Mouse (Mus musculus) spleen, postnatal 36 days (tissue): Measurements from ENCODE around the gene Rfx5.
"Not testable (repeated sequence)": the region's sequence is repeated elsewhere in the genome, so short reads cannot be mapped to it uniquely, and the experiment has no call there.

Experiments used
- DNase-seq, 2 experiments: peaks; one replicate each; pipeline ENCODE4 v3.0.0; 2022; ENCODE audit warnings: low spot score in 2 of 2, mixed read lengths in 1 of 2

Rfx5 gene

DNA sequence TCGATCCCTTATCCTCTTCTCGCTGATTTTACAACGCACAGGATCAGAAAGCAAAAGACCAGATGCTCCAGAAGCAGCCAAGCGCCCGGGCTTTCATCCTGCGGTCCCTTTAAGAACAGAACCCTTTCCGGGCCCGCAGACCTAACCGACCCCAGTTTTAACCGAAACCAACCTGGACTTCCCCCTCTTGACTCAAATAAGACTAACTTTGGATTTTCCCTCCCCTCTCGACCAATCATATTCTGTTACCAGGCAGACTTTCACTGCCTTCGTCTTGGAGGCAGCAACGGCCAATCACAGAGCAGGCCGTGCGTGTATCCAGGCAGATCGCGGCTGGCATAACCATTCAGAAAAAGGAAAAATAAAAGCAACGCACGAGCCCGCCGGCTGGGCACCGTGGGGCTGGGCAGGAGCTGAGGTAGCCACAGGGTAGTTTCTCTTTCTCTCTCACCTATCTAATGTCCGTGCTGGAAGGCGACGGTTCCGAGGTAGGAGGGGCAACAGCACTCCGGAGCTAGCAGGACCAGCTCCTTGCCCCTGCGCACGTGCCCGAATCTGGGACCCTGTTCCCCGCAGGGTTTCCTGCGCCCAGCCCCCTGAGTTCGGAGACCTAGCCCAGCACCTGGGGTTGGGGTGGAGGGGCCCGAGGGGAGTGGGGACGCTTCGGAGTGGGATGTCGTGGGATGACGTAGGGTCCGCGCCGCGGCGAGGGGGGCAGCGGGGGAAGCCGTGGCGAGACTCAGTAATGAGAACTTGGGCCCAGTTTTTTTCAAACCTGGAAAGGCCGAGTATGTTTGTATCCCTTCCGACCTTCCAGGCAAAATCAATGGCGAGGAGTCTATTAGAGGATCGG lies at the start of gene Rfx5:
Rfx5 (plus strand) TSS at position 312 of the 853 bp plus-strand sequence.
- peak; percentile 96 to 97 for DNase-seq

- not testable (repeated sequence) for DNase-seq
Observed at GRCm38 (mm10) chr3:94904759-94905158, 49.1 kb upstream of the Rfx5 start.

DNA sequence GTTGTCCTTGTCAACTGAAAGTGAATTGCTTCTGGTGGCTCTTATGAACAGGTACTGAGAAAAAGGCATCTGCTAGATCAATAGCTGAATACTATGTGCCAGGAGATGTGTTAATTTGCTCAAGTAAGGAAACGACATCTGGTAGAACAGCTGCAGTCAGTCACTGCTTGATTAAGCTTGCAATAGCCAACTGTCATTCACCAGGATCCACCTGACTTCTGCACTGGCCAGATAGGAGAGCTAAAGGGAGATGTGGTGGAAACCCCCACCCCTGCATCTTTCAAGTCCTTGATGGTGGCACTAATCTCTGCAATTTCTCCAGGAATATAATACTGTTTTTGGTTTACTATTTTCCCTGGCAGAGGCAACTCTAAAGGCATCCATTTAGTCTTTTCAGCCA lies 47.4 kb upstream of the Rfx5 start:
- DNase-seq: peak; percentile 6 to 37

GRCm38 (mm10) chr3:94911050-94911693 lies 42.7 kb upstream of the Rfx5 start:
- no peak for DNase-seq

- DNase-seq: no peak
Observed at GRCm38 (mm10) chr3:94913801-94914200, 40.1 kb upstream of the Rfx5 start.

DNA sequence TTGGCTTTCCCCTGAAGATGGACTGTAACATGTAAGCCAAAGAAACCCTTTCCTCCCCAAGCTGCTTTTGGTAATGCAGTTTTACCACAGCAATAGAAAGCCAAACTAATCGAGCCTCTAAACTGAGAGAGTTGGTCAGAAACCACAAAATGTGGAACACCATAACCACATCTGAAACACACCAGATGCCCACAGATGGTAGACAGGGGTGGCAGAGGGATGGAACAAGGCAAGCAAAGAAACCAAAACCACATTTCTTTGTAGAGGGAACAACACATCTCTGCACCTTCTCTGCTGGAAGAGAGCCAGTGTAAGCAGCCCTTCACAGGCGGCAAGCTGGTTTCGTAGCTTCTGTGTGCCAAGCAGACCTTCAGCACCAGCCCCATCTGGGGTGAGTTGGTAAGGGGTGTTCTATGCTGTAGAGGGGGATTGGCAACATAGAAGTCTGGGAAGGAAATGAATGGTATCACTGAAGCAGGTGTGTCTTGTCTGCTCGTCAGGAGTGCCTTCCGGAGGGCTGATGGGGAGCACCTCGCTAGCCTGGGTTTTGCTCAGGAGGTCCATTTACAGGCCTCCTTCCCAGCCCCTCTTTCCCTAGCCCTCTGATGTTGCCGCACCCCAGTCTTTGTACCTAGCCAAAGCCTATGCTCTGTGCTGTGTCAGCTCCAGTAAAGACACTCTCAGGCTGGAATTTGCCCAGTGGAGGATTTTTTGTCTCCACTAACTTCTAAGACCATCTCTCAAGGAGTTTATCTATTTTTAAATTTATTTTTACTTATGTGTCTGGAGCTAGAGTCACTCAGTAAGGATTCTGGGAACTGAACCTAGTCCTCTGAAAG lies 37.8 kb upstream of the Rfx5 start:
- no peak for DNase-seq

- peak; percentile 30 to 62 for DNase-seq
Observed at GRCm38 (mm10) chr3:94917816-94918361, 36.0 kb upstream of the Rfx5 start.

DNA sequence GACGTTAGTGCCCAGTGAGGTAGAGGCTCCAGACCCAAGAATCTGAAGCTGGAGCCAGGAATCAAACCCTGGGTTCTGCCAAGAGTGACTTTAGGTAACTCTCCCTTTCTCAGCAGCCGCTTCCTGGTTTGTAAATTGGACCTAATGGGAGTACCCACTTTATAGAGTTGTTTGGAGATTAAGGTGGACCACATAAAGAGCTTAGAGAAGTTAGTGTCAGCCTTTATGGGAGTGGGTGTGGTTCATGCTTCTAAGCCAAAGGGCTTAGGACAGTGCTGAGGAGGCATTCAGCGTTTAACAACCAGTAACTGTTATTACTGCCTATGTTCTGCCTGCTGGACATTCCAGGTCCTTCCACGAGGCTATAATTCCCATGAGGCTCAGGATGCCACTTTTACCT lies 35.0 kb upstream of the Rfx5 start:
- DNase-seq: no peak

- no peak for DNase-seq
Observed at GRCm38 (mm10) chr3:94921104-94921503, 32.8 kb upstream of the Rfx5 start.

DNA sequence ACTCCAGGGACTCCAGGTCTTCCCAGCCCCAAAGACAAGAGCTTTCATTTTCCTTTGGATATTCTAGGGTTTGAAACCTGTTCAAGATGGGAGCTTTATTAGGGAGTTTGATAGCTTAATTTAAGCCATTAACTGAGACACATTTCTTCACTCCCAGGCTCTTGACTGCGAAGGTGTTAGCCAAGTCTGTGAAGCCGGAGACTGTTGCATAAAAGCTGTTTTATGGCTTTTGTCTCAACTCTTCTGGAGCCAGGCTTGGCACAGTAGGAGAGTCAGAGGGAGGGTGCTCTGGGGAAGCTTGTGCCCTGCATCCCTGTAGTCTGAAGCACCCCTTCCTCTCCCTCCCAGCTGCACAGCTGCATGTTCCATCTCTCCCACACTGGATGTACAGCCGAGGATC lies 31.5 kb upstream of the Rfx5 start:
- no peak for DNase-seq

- DNase-seq: no peak
Observed at GRCm38 (mm10) chr3:94924688-94925087, 29.2 kb upstream of the Rfx5 start.

GRCm38 (mm10) chr3:94926301-94926736 lies 27.6 kb upstream of the Rfx5 start:
- DNase-seq: not testable (repeated sequence)

DNA sequence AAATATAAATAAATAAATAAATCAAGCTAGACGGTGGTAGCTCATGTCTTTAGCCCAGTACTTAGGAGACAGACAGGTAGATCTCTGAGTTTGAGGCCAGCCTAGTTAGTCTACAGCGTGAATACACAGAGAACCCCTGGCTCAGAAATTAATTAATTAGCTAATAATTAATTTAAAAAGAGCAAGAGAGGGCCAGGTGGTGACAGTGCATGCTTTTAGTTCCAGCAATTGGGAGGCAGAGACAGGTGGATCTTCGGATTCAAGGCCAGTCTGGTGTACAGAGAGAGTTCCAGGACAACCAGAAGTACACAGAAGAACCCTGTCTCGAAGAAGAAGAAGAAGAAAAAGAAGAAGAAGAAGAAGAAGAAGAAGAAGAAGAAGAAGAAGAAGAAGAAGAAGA lies 24.9 kb upstream of the Rfx5 start:
- not testable (repeated sequence) for DNase-seq

GRCm38 (mm10) chr3:94930386-94931266 lies 23.2 kb upstream of the Rfx5 start:
- not testable (repeated sequence) for DNase-seq

DNA sequence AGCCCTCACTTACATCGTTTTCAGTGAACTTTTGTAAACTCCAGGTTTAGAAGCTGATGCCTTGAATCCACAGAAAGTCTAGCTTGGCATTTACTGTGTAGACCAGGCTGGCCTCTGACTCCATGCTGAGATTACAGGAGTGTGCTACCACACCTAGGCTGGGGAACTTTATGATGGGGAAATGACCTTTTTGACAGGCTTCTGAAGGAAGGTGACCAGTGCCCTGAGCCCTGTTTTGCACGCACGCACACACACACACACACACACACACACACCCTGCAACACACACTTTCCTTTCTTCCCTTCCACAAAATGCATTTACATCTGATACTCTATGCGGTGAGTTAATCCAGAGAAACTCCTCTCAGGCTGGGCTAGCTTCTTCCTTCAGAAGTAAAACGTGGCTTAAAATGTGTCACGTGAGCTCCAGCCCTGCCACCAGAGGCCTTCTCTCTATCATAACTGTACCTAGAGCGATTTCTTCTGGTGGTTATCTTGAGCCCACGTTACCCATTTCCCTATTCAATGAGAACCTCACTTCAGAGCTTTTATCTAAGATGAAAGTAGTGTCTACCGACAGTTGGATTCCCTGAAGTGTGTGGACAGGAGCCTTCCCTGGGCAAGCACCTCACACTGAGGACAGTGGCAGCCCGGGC lies 22.3 kb upstream of the Rfx5 start:
- not testable (repeated sequence) for DNase-seq

GRCm38 (mm10) chr3:94932279-94932678 lies 21.6 kb upstream of the Rfx5 start:
- DNase-seq: not testable (repeated sequence)

DNA sequence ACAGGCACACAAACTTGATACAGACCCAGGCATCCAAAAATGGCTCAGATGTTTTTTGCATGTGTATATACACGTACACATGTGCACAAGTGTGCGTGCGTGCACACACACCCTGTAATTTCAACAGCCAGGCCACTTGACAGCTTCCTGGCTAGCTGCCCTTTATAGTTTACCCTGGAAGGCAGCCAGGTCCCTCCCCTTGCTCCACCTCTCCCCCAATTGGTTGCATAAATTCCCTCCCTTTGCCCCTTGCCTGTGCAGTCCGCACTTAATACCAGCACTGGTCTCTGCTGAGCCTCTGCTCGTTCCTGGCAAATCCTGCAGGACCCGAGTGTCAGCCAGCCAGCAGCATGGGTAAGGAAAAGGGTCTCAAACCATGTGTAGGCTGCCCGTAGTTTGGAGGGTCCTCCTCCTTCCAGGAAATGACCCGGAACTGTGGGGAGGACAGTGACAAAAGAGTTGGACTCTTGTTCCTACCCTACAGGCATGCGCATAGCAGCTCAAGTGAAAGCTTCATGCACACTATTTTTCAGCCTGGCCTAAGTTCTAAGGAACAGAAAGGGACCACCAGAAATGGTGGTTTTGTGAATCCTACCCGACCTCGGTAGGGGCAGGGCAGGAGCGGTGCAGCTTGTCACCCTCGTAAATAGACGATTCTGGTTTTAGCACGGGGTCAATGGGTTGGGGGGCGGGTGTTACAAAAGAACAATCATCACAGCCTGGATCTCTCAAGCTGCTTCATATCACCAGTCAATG lies 20.9 kb upstream of the Rfx5 start, which contains the start of gene Selenbp1:
Selenbp1 (plus strand) TSS at position 248 of the 756 bp plus-strand sequence.
- DNase-seq: peak; percentile 71 to 77

- not testable (repeated sequence) for DNase-seq
Observed at GRCm38 (mm10) chr3:94933604-94934003, 20.3 kb upstream of the Rfx5 start.

DNA sequence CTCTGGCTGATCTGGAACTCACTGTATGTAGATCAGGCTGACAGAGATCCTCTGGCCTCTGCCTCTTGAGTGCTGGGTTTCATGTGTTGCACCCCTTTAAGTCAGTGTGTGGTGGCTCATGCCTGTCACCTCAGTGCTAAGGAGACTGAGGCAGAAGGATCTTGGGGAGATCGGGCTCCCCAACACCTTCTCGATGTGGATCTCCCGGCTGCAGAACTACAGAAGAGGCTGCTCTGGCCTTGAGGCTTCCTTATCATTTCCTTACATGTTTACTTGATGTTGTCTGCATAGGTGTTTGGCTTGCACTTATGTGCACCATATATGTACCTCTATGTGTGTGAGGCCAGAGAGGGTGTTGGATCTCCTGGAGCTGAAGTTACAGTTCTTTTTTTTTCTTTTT lies 19.3 kb upstream of the Rfx5 start:
- not testable (repeated sequence) for DNase-seq
